Mouse (Mus musculus): Measurements from ENCODE around the gene Serpina1b. TPM values are rescaled to one million over a fixed set of nuclear protein-coding genes. Genes with fewer than 3 reads are reported as not detected.

Serpina1b gene
- total and polyA plus RNA-seq, 2 experiments from 2014 or later = not detected

- Histone ChIP-seq H3K4me1 (ENCODE audit: insufficient read depth) (no peaks in the 10 kb centered on the region), H3K9me3 (ENCODE audit: low read length) (no peaks in the 10 kb centered on the region), H3K9ac (no peak overlapping the region), H3K4me2 (ENCODE audit: low read depth) (no peak overlapping the region), H3K27me3 (ENCODE audit: insufficient read depth, low read length) (no peaks in the 10 kb centered on the region), H3K36me3 (ENCODE audit: insufficient read depth) (no peaks in the 10 kb centered on the region), H3K27ac (ENCODE audit: low read depth, low read length) (no peak overlapping the region), H3K4me3 (ENCODE audit: low read depth, low read length) (no peak overlapping the region)
- TF ChIP-seq CTCF (IDR thresholded peaks at IDR 0.05; ENCODE audit: low read depth) = peak; percentile 48
- WGBS = 68% methylated on average over 1 of the region's 1 CpGs
- ATAC-seq (no peak), DNase-seq (no peak)
These were observed 119.8 kb downstream of the Serpina1b start for GRCm38 (mm10) chr12:103710405-103710804.

DNA sequence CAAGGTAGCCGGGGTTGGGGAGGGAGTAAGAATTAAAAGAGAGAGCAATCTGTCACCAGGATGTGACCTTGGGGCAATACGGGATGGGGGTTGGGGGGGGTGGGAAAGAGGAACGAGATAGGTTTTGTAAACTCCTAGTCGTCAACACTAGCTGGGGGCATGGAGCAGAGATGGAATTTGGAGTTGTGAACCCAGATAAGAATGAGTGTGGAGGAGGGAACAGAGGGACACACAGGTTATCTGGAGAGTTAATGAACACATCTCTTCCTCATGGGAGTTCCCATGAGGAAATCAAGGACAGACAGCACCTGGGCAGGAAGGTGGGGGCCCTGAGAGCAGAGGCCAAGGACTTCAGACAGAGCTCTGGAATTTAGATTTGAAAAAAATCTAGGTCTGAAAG, 124.1 kb downstream of the Serpina1b start:
- no peak overlapping the region for H3K4me3 ChIP-seq (ENCODE audit: low read depth, low read length)
- DNase-seq (no peak), ATAC-seq (no peak)
- TF ChIP-seq CTCF (IDR thresholded peaks at IDR 0.05; ENCODE audit: low read depth) = no peak
- no peak overlapping the region for H3K4me2 ChIP-seq (ENCODE audit: low read depth)
- H3K4me1 ChIP-seq (ENCODE audit: insufficient read depth) = no peaks in the 10 kb centered on the region
- H3K9me3 ChIP-seq (ENCODE audit: low read length) = no peaks in the 10 kb centered on the region
- no peak overlapping the region for H3K27ac ChIP-seq (ENCODE audit: low read depth, low read length)
- 84% methylated on average over 4 of the region's 4 CpGs for WGBS
- H3K27me3 ChIP-seq (ENCODE audit: insufficient read depth, low read length) = no peaks in the 10 kb centered on the region
- H3K9ac ChIP-seq = no peak overlapping the region
- no peaks in the 10 kb centered on the region for H3K36me3 ChIP-seq (ENCODE audit: insufficient read depth)

DNA sequence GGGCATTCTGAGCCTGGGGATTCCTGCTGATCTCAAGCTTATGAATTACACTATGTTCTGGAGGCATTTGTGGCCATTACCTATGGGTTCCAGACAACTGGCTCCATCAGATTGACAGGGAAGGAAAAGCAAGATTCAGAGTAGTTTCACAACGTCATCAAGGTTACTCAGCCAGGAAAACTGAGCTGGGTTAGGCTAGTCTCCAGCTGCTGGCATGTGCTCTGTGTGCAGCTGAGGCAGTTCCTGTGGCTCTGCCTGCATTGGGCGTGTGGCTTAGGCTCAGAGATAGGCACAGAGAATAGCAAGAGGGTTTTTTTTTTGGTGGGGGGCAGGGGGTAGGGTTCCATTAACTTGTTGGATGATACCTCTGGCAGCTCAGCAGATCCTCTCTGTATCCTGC, 124.6 kb downstream of the Serpina1b start:
- Histone ChIP-seq H3K4me1 (ENCODE audit: insufficient read depth) (no peaks in the 10 kb centered on the region), H3K9ac (no peak overlapping the region), H3K4me3 (ENCODE audit: low read depth, low read length) (no peak overlapping the region), H3K4me2 (ENCODE audit: low read depth) (no peak overlapping the region), H3K36me3 (ENCODE audit: insufficient read depth) (no peaks in the 10 kb centered on the region), H3K27me3 (ENCODE audit: insufficient read depth, low read length) (no peaks in the 10 kb centered on the region), H3K27ac (ENCODE audit: low read depth, low read length) (no peak overlapping the region), H3K9me3 (ENCODE audit: low read length) (no peaks in the 10 kb centered on the region)
- no peak for DNase-seq
- 69% methylated on average over 2 of the region's 2 CpGs for WGBS
- TF ChIP-seq CTCF (IDR thresholded peaks at IDR 0.05; ENCODE audit: low read depth) = no peak
- no peak for ATAC-seq

DNA sequence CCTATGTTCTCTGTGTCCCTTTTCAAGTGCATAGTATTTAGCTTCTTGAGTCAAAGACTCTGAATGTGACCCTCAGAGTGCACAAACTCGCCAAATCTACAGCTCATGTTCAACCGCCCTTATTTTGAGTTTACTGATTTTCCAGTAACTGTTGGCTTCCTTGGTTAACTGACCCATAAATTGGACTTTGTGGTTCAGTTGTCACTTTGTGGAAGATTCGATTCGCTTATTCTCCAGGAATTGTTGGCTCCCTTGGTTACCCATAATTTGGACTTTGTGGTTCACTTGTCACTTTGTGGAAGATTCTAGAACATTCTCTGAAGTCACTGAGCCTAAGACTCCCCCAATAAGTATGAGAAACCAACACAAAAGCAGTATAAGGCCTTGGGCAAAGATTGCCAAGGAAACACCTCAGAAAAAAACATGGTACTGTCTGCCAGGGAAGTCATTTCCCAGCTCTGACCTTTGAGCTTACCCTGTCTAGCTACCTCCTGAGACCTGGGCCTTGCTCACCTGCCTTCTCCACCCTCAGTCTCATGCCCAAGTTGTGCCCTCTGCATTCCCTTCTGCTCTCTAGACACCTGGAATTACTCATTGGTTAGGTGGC, 129.9 kb downstream of the Serpina1b start:
- Histone ChIP-seq H3K4me3 (ENCODE audit: low read depth, low read length) (no peak overlapping the region), H3K27ac (ENCODE audit: low read depth, low read length) (no peak overlapping the region), H3K4me2 (ENCODE audit: low read depth) (no peak overlapping the region), H3K36me3 (ENCODE audit: insufficient read depth) (no peaks in the 10 kb centered on the region), H3K9me3 (ENCODE audit: low read length) (no peaks in the 10 kb centered on the region), H3K27me3 (ENCODE audit: insufficient read depth, low read length) (no peaks in the 10 kb centered on the region), H3K9ac (no peak overlapping the region), H3K4me1 (ENCODE audit: insufficient read depth) (no peaks in the 10 kb centered on the region)
- no peak for DNase-seq
- WGBS = 88% methylated on average over 4 of the region's 4 CpGs
- ATAC-seq = no peak
- no peak for TF ChIP-seq CTCF (IDR thresholded peaks at IDR 0.05; ENCODE audit: low read depth)

GRCm38 (mm10) chr12:103695429-103695828, 134.7 kb downstream of the Serpina1b start, which contains the start of gene Serpina1f:
Gene Serpina1f, minus strand, starts transcription at chr12:103695529.
- 90% methylated on average over 8 of the region's 8 CpGs for WGBS
- DNase-seq (no peak), ATAC-seq (no peak)
- no peaks in the 10 kb centered on the region for H3K9me3 ChIP-seq (ENCODE audit: low read length)
- no peak within 1 kb of the TSS for H3K4me2 ChIP-seq (ENCODE audit: low read depth)
- no peak within 1 kb of the TSS for H3K9ac ChIP-seq
- no peaks in the 10 kb centered on the region for H3K4me1 ChIP-seq (ENCODE audit: insufficient read depth)
- no peak within 1 kb of the TSS for H3K4me3 ChIP-seq (ENCODE audit: low read depth, low read length)
- no peak within 1 kb of the TSS for H3K27ac ChIP-seq (ENCODE audit: low read depth, low read length)
- TF ChIP-seq CTCF (IDR thresholded peaks at IDR 0.05; ENCODE audit: low read depth) = no peak
- no peaks in the 10 kb centered on the region for H3K27me3 ChIP-seq (ENCODE audit: insufficient read depth, low read length)
- no peaks in the 10 kb centered on the region for H3K36me3 ChIP-seq (ENCODE audit: insufficient read depth)

- no peak overlapping the region for H3K27ac ChIP-seq (ENCODE audit: low read depth, low read length)
- H3K9ac ChIP-seq = no peak overlapping the region
- TF ChIP-seq CTCF (IDR thresholded peaks at IDR 0.05; ENCODE audit: low read depth) = no peak
- DNase-seq = no peak
- no peaks in the 10 kb centered on the region for H3K9me3 ChIP-seq (ENCODE audit: low read length)
- H3K4me3 ChIP-seq (ENCODE audit: low read depth, low read length) = no peak overlapping the region
- no peak for ATAC-seq
- H3K36me3 ChIP-seq (ENCODE audit: insufficient read depth) = no peaks in the 10 kb centered on the region
- H3K4me2 ChIP-seq (ENCODE audit: low read depth) = no peak overlapping the region
- WGBS = 69% methylated on average over 3 of the region's 3 CpGs
- H3K27me3 ChIP-seq (ENCODE audit: insufficient read depth, low read length) = no peaks in the 10 kb centered on the region
- H3K4me1 ChIP-seq (ENCODE audit: insufficient read depth) = no peaks in the 10 kb centered on the region
These were observed 141.9 kb downstream of the Serpina1b start for GRCm38 (mm10) chr12:103688221-103688814.

DNA sequence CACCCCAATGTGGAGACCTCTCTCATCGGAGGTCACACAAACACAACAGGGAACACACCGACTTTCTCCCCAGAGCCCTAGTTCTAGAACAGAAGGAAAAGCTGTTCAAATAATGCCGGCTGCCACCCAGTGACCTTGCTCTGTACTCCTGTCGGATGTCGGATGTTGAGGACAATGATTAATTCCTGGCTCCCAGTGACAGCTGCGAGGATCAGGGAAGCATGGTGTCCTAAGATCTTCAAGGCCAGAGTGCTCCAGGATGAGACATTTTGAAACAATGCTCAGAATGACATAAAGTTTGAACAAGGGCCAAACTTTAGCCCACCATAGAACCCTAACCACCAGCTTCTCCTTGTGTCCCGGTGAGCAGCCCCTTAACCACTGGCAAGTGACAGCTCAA, 143.2 kb downstream of the Serpina1b start:
- H3K27me3 ChIP-seq (ENCODE audit: insufficient read depth, low read length) = no peaks in the 10 kb centered on the region
- ATAC-seq = no peak
- no peak overlapping the region for H3K27ac ChIP-seq (ENCODE audit: low read depth, low read length)
- 81% methylated on average over 7 of the region's 7 CpGs for WGBS
- no peaks in the 10 kb centered on the region for H3K4me1 ChIP-seq (ENCODE audit: insufficient read depth)
- H3K4me2 ChIP-seq (ENCODE audit: low read depth) = no peak overlapping the region
- no peak overlapping the region for H3K4me3 ChIP-seq (ENCODE audit: low read depth, low read length)
- no peak for TF ChIP-seq CTCF (IDR thresholded peaks at IDR 0.05; ENCODE audit: low read depth)
- H3K9me3 ChIP-seq (ENCODE audit: low read length) = no peaks in the 10 kb centered on the region
- no peak for DNase-seq
- H3K36me3 ChIP-seq (ENCODE audit: insufficient read depth) = no peaks in the 10 kb centered on the region
- H3K9ac ChIP-seq = no peak overlapping the region

Measured in forebrain, postnatal 0 days (tissue).